Mouse (Mus musculus) MEL (cell line): ENCODE data around the gene Olfr427. TPM values are rescaled to one million over a fixed set of nuclear protein-coding genes. Genes with fewer than 3 reads are reported as not detected.

Source experiments
- DNase-seq: peaks from one replicate; pipeline ENCODE4 v3.0.0; 2011; ENCODE audit warnings: low read depth, low spot score
- H3K27ac ChIP-seq: 2 replicates; pipeline ENCODE4 v1.5.1; 2012; ENCODE audit warnings: low read depth, mild to moderate bottlenecking, control low read depth, low read length, moderate library complexity; ENCODE audit not compliant: control insufficient read depth
- H3K27me3 ChIP-seq, 2 experiments: fragments of 150-350 bp in 1 of 2; sonication (generic) in 1 of 2; 2 replicates each; pipeline ENCODE4 v1.6.1; 2012; ENCODE audit warnings: low read length in 2 of 2, mild to moderate bottlenecking in 2 of 2, improper control_type of control experiment in 1 of 2, moderate library complexity in 1 of 2; ENCODE audit not compliant: insufficient read depth in 2 of 2, control insufficient read depth in 1 of 2
- H3K36me3 ChIP-seq, 2 experiments: 2 replicates each; pipeline ENCODE4 v1.6.1; 2012 to 2014; ENCODE audit warnings: low read length in 2 of 2, improper control_type of control experiment in 1 of 2, inconsistent platforms in 1 of 2, mild to moderate bottlenecking in 1 of 2; ENCODE audit not compliant: insufficient read depth in 2 of 2, control insufficient read depth in 1 of 2
- H3K4me1 ChIP-seq, 2 experiments: fragments of 150-350 bp in 1 of 2; sonication (generic) in 1 of 2; 2 replicates each; pipeline ENCODE4 v1.6.1; 2012; ENCODE audit warnings: low read length in 2 of 2, improper control_type of control experiment in 1 of 2, mild to moderate bottlenecking in 1 of 2; ENCODE audit not compliant: insufficient read depth in 2 of 2, control insufficient read depth in 1 of 2
- H3K4me3 ChIP-seq, 2 experiments: fragments of 150-350 bp in 1 of 2; sonication (generic) in 1 of 2; 2 replicates each; pipeline ENCODE4 v1.5.1; 2012; ENCODE audit warnings: low read depth in 2 of 2, low read length in 2 of 2, mild to moderate bottlenecking in 2 of 2, moderate library complexity in 2 of 2, control low read depth in 1 of 2, improper control_type of control experiment in 1 of 2; ENCODE audit not compliant: control insufficient read depth in 1 of 2, insufficient read depth in 1 of 2
- H3K79me2 ChIP-seq: 2 replicates; pipeline ENCODE4 v1.6.1; 2012; ENCODE audit warnings: mild to moderate bottlenecking, low read length, moderate library complexity; ENCODE audit not compliant: control insufficient read depth, poor library complexity, insufficient read depth
- H3K9ac ChIP-seq: 2 replicates; pipeline ENCODE4 v1.6.1; 2012; ENCODE audit warnings: low read depth, mild to moderate bottlenecking, control low read depth, low read length, moderate library complexity; ENCODE audit not compliant: control insufficient read depth, poor library complexity, severe bottlenecking
- H3K9me3 ChIP-seq: fragments of 150-350 bp; sonication (generic); replicated peaks from 2 replicates; pipeline ENCODE4 v1.6.1; 2012; ENCODE audit warnings: mild to moderate bottlenecking, low read length, improper control_type of control experiment, moderate library complexity; ENCODE audit not compliant: insufficient read depth
- BHLHE40 ChIP-seq: IDR thresholded peaks from 2 replicates; pipeline ENCODE4 v1.6.1; 2012; ENCODE audit warnings: low read depth, mild to moderate bottlenecking, inconsistent platforms, low read length, improper control_type of control experiment, borderline replicate concordance
- CHD2 ChIP-seq: IDR thresholded peaks from 2 replicates; pipeline ENCODE4 v1.6.1; 2011; ENCODE audit warnings: low read length, improper control_type of control experiment
- E2F4 ChIP-seq: IDR thresholded peaks from 2 replicates; pipeline ENCODE4 v1.6.1; 2011; ENCODE audit warnings: low read depth, low read length, improper control_type of control experiment, borderline replicate concordance
- ELF1 ChIP-seq: IDR thresholded peaks from 2 replicates; pipeline ENCODE4 v1.6.1; 2014; ENCODE audit warnings: low read depth, mild to moderate bottlenecking, inconsistent platforms, low read length, improper control_type of control experiment, moderate library complexity
- EP300 ChIP-seq, 2 experiments: IDR thresholded peaks; 2 replicates each; pipeline ENCODE4 v1.6.1; 2011; ENCODE audit warnings: improper control_type of control experiment in 2 of 2, low read length in 2 of 2, low read depth in 1 of 2, mild to moderate bottlenecking in 1 of 2
- ETS1 ChIP-seq: IDR thresholded peaks from 2 replicates; pipeline ENCODE4 v1.6.1; 2012; ENCODE audit warnings: low read depth, mild to moderate bottlenecking, inconsistent platforms, low read length, improper control_type of control experiment, moderate library complexity
- GABPA ChIP-seq: IDR thresholded peaks from 2 replicates; pipeline ENCODE4 v1.6.1; 2012; ENCODE audit warnings: low read depth, mild to moderate bottlenecking, inconsistent platforms, low read length, improper control_type of control experiment, moderate library complexity
- GATA1 ChIP-seq: IDR thresholded peaks from 2 replicates; pipeline ENCODE4 v1.6.1; 2011; ENCODE audit warnings: low read depth, low read length, improper control_type of control experiment
- JUND ChIP-seq: IDR thresholded peaks from 2 replicates; pipeline ENCODE4 v1.6.1; 2011; ENCODE audit warnings: low read depth, mild to moderate bottlenecking, improper control_type of control experiment, low read length
- KAT2A ChIP-seq: conservative IDR thresholded peaks from 2 replicates; pipeline ENCODE4 v1.6.1; 2012; ENCODE audit warnings: low read depth, low read length, improper control_type of control experiment, inconsistent platforms
- MAFK ChIP-seq: IDR thresholded peaks from 2 replicates; pipeline ENCODE4 v1.6.1; 2011; ENCODE audit warnings: low read depth, mild to moderate bottlenecking, low read length, improper control_type of control experiment, borderline replicate concordance
- MEF2A ChIP-seq: IDR thresholded peaks from 2 replicates; pipeline ENCODE4 v1.6.1; 2014; ENCODE audit warnings: low read depth, mild to moderate bottlenecking, inconsistent platforms, low read length, improper control_type of control experiment; ENCODE audit not compliant: poor library complexity, insufficient replicate concordance, severe bottlenecking; ENCODE audit errors: extremely low read depth
- NELFE ChIP-seq: IDR thresholded peaks from 2 replicates; pipeline ENCODE4 v1.6.1; 2011; ENCODE audit warnings: low read depth, low read length, improper control_type of control experiment
- NRF1 ChIP-seq: IDR thresholded peaks from 2 replicates; pipeline ENCODE4 v1.6.1; 2014; ENCODE audit warnings: low read depth, mild to moderate bottlenecking, inconsistent platforms, low read length, improper control_type of control experiment, moderate library complexity; ENCODE audit not compliant: poor library complexity, insufficient read depth, severe bottlenecking
- POLR2A ChIP-seq, 2 experiments: IDR thresholded peaks; 2 replicates each; pipeline ENCODE4 v1.6.1; 2011 to 2012; ENCODE audit warnings: low read length in 2 of 2, mild to moderate bottlenecking in 2 of 2, control low read depth in 1 of 2, improper control_type of control experiment in 1 of 2, low read depth in 1 of 2, moderate library complexity in 1 of 2; ENCODE audit not compliant: control insufficient read depth in 1 of 2, insufficient read depth in 1 of 2, poor library complexity in 1 of 2
- POLR2AphosphoS2 ChIP-seq: IDR thresholded peaks from 2 replicates; pipeline ENCODE4 v1.6.1; 2011; ENCODE audit warnings: low read length, improper control_type of control experiment
- POLR2AphosphoS5 ChIP-seq: IDR thresholded peaks from 2 replicates; pipeline ENCODE4 v1.6.1; 2012; ENCODE audit warnings: low read depth, borderline replicate concordance, mild to moderate bottlenecking, inconsistent platforms, low read length, moderate library complexity, mixed read lengths
- RAD21 ChIP-seq: IDR thresholded peaks from 2 replicates; pipeline ENCODE4 v1.6.1; 2011; ENCODE audit warnings: mild to moderate bottlenecking, low read depth, low read length, improper control_type of control experiment
- RCOR1 ChIP-seq: IDR thresholded peaks from 2 replicates; pipeline ENCODE4 v1.6.1; 2012; ENCODE audit warnings: low read depth, mild to moderate bottlenecking, inconsistent platforms, low read length, improper control_type of control experiment
- SIN3A ChIP-seq: IDR thresholded peaks from 2 replicates; pipeline ENCODE4 v1.6.1; 2012; ENCODE audit warnings: low read length, improper control_type of control experiment, inconsistent platforms
- SMC3 ChIP-seq: IDR thresholded peaks from 2 replicates; pipeline ENCODE4 v1.6.1; 2011; ENCODE audit warnings: low read depth, low read length, improper control_type of control experiment
- TAL1 ChIP-seq: IDR thresholded peaks from 2 replicates; pipeline ENCODE4 v1.6.1; 2012; ENCODE audit warnings: mild to moderate bottlenecking, inconsistent platforms, low read length, moderate library complexity, mixed read lengths
- UBTF ChIP-seq: IDR thresholded peaks from 2 replicates; pipeline ENCODE4 v1.6.1; 2012; ENCODE audit warnings: low read depth, mild to moderate bottlenecking, inconsistent platforms, low read length, improper control_type of control experiment, moderate library complexity, borderline replicate concordance; ENCODE audit not compliant: insufficient read depth
- USF1 ChIP-seq: IDR thresholded peaks from 2 replicates; pipeline ENCODE4 v1.6.1; 2014; ENCODE audit warnings: low read depth, mild to moderate bottlenecking, inconsistent platforms, low read length, improper control_type of control experiment, moderate library complexity
- USF2 ChIP-seq, 2 experiments: IDR thresholded peaks; 2 replicates each; pipeline ENCODE4 v1.6.1; 2011 to 2012; ENCODE audit warnings: improper control_type of control experiment in 2 of 2, low read length in 2 of 2, borderline replicate concordance in 1 of 2, inconsistent platforms in 1 of 2, low read depth in 1 of 2, mild to moderate bottlenecking in 1 of 2; ENCODE audit not compliant: insufficient read depth in 1 of 2
- ZKSCAN1 ChIP-seq: IDR thresholded peaks from 2 replicates; pipeline ENCODE4 v1.6.1; 2012; ENCODE audit warnings: low read depth, mild to moderate bottlenecking, inconsistent platforms, low read length, improper control_type of control experiment, moderate library complexity
- ZMIZ1 ChIP-seq: IDR thresholded peaks from 2 replicates; pipeline ENCODE4 v1.6.1; 2012; ENCODE audit warnings: low read depth, mild to moderate bottlenecking, inconsistent platforms, low read length, improper control_type of control experiment, moderate library complexity
- ZNF384 ChIP-seq: IDR thresholded peaks from 2 replicates; pipeline ENCODE4 v1.6.1; 2012; ENCODE audit warnings: low read depth, mild to moderate bottlenecking, inconsistent platforms, low read length, improper control_type of control experiment
- polyA plus RNA-seq, 2 experiments: library from polyadenylated mRNA; stranded (reverse) in 1 of 2; unstranded in 1 of 2; fragments of >175 nt in 1 of 2; fragments of >200 nt in 1 of 2; gene quantifications; 2 replicates each; pipeline versions ENCODE4 v1.2.1 to v1.2.4; 2012; ENCODE audit warnings: low replicate concordance in 2 of 2, low read depth in 1 of 2; ENCODE audit not compliant: insufficient read length in 2 of 2, insufficient read depth in 1 of 2, missing spikeins in 1 of 2
- total RNA-seq: library from RNA; depleted of rRNA; stranded (reverse); fragments of 300-350 nt; gene quantifications from 2 replicates; pipeline ENCODE4 v1.2.3, GENCODE M21; 2012

Gene Olfr427
- total and polyA plus RNA-seq, 3 experiments = not detected

- TF ChIP-seq USF2 (IDR thresholded peaks at IDR 0.05; ENCODE audit: borderline replicate concordance in 1 of 2, insufficient read depth in 1 of 2, low read depth in 1 of 2, low read length in 2 of 2) (no peak), ELF1 (no peak), JUND (no peak)
Measured at GRCm38 (mm10) chr1:174050532-174050931, 46.2 kb upstream of the Olfr427 start (continued).

- H3K27me3 ChIP-seq = no peaks in the 10 kb centered on the region
- no peaks in the 10 kb centered on the region for H3K36me3 ChIP-seq
- no peaks in the 10 kb centered on the region for H3K4me1 ChIP-seq
- no peak overlapping the region for H3K9ac ChIP-seq
- H3K27ac ChIP-seq = no peak overlapping the region
- H3K4me3 ChIP-seq = no peak overlapping the region
- TF ChIP-seq BHLHE40 (no peak), MAFK (no peak), USF2 (IDR thresholded peaks at IDR 0.05; ENCODE audit: borderline replicate concordance in 1 of 2, insufficient read depth in 1 of 2, low read depth in 1 of 2, low read length in 2 of 2) (no peak), GATA1 (no peak), RCOR1 (no peak), ETS1 (no peak), NELFE (no peak), SMC3 (no peak), RAD21 (no peak), ZKSCAN1 (no peak), TAL1 (no peak), ZNF384 (no peak)
- H3K79me2 ChIP-seq = no peaks in the 10 kb centered on the region
- H3K9me3 ChIP-seq = no peaks in the 10 kb centered on the region
- no peak for DNase-seq
Measured at GRCm38 (mm10) chr1:174051515-174051914, 45.2 kb upstream of the Olfr427 start.

- Histone ChIP-seq H3K4me1 (no peaks in the 10 kb centered on the region), H3K36me3 (no peaks in the 10 kb centered on the region)
- TF ChIP-seq ETS1 (no peak), ZNF384 (no peak), POLR2AphosphoS2 (no peak), UBTF (no peak), SIN3A (no peak), POLR2A (IDR thresholded peaks at IDR 0.05; ENCODE audit: control insufficient read depth in 1 of 2, insufficient read depth in 1 of 2, low read depth in 1 of 2, low read length in 2 of 2, poor library complexity in 1 of 2) (no peak), NRF1 (no peak), GATA1 (no peak), GABPA (no peak), MEF2A (no peak), EP300 (IDR thresholded peaks at IDR 0.05; ENCODE audit: low read depth in 1 of 2, low read length in 2 of 2) (no peak), SMC3 (no peak), RAD21 (no peak), BHLHE40 (no peak), KAT2A (no peak), POLR2AphosphoS5 (no peak), E2F4 (no peak), CHD2 (no peak), USF1 (no peak), ZMIZ1 (no peak)
Measured at GRCm38 (mm10) chr1:174051931-174052536, 44.7 kb upstream of the Olfr427 start.

More at GRCm38 (mm10) chr1:174051931-174052536, 44.7 kb upstream of the Olfr427 start:
- Histone ChIP-seq H3K79me2 (no peaks in the 10 kb centered on the region), H3K4me3 (no peak overlapping the region), H3K27ac (no peak overlapping the region), H3K27me3 (no peaks in the 10 kb centered on the region), H3K9ac (no peak overlapping the region), H3K9me3 (no peaks in the 10 kb centered on the region)
- no peak for DNase-seq
